In genomic region chr5:106162981-106163653, GRCm38 (mm10) we compare ENCODE assay signal across 18 mouse cellular contexts.
DNase-seq lines count a peak whose midpoint lies in the region; ATAC-seq lines count a peak whose summit lies in the region.
"Had no signal": no experiment of that assay in that cellular context is flagged by ENCODE, and none has a peak within 500 bp of the region (broad histone marks: within the 10 kb centered on the region; RNA-seq: fewer than 3 reads in every experiment).

No protein-coding gene starts in this region.

- 35% methylated on average over 12 of the region's 12 CpGs for WGBS in hindbrain, embryonic 13.5 days
- WGBS in neural tube, embryonic 15.5 days, result 22% methylated on average over 12 of the region's 12 CpGs

- no peaks in the 10 kb centered on the region for H3K27me3 ChIP-seq in hindbrain, embryonic 13.5 days
- H3K27me3 ChIP-seq in neural tube, embryonic 15.5 days (replicated peaks), result no peaks in the 10 kb centered on the region
- H3K27me3 ChIP-seq: heart, embryonic 13.5 days had no signal

- H3K4me2 ChIP-seq in hindbrain, embryonic 13.5 days, result 0 out of 2 replicates have a peak overlapping the region, but pooled peaks have one; percentile 6
- H3K4me2 ChIP-seq in neural tube, embryonic 15.5 days, result peak overlapping the region; percentile 13
- H3K4me2 ChIP-seq: heart, embryonic 13.5 days had no signal

- DNase-seq in cerebellum, postnatal 14 days, result peak; percentile 45
- DNase-seq in cerebellum, adult 11-12 months, result no peak
- peak; percentile 1 for DNase-seq in kidney, postnatal 14 days
- no peak for DNase-seq in kidney, postnatal 25 days
- DNase-seq in urinary bladder, postnatal 25 days (ENCODE audit: low spot score), result no peak
- DNase-seq in spleen, postnatal 10 days (ENCODE audit: low spot score in 2 of 2), result no peak
- DNase-seq: adrenal gland, postnatal 10 days; cerebellum, adult 18-20 months; gastrocnemius, postnatal 36 days; lung, postnatal 36 days; right cerebral cortex, adult 18-20 months had no signal

- no peaks in the 10 kb centered on the region for H3K36me3 ChIP-seq in hindbrain, embryonic 13.5 days
- H3K36me3 ChIP-seq in neural tube, embryonic 15.5 days, result no peaks in the 10 kb centered on the region
- H3K36me3 ChIP-seq: heart, embryonic 13.5 days; limb, embryonic 10.5 days had no signal

- H3K27ac ChIP-seq in hindbrain, embryonic 13.5 days, result peak overlapping the region; percentile 85
- H3K27ac ChIP-seq in neural tube, embryonic 15.5 days (replicated peaks), result no peak overlapping the region
- H3K27ac ChIP-seq: heart, embryonic 13.5 days; layer of hippocampus, adult 2 months; limb, embryonic 10.5 days; liver, embryonic 14.5 days had no signal

- no peaks in the 10 kb centered on the region for H3K9me3 ChIP-seq in hindbrain, embryonic 13.5 days
- H3K9me3 ChIP-seq in neural tube, embryonic 15.5 days (replicated peaks), result no peaks in the 10 kb centered on the region
- H3K9me3 ChIP-seq: limb, embryonic 10.5 days had no signal

- peak overlapping the region; percentile 35; the same call in 1 of the 2 replicates for H3K9ac ChIP-seq in hindbrain, embryonic 13.5 days
- H3K9ac ChIP-seq in neural tube, embryonic 15.5 days (replicated peaks), result no peak overlapping the region
- H3K9ac ChIP-seq: heart, embryonic 13.5 days; liver, embryonic 14.5 days had no signal

- peaks cover 22% of the 10 kb centered on the region for H3K4me1 ChIP-seq in hindbrain, embryonic 13.5 days (replicated peaks)
- H3K4me1 ChIP-seq in neural tube, embryonic 15.5 days, result peaks cover 19% of the 10 kb centered on the region
- H3K4me1 ChIP-seq: heart, embryonic 13.5 days had no signal

- ATAC-seq in hindbrain, embryonic 13.5 days (ENCODE audit: low FRiP score), result peak; percentile 73
- peak; percentile 74 for ATAC-seq in neural tube, embryonic 15.5 days (ENCODE audit: low FRiP score)

- no peak overlapping the region for H3K4me3 ChIP-seq in hindbrain, embryonic 13.5 days
- no peak overlapping the region for H3K4me3 ChIP-seq in neural tube, embryonic 15.5 days (replicated peaks)
- H3K4me3 ChIP-seq: heart, embryonic 13.5 days; layer of hippocampus, adult 2 months; limb, embryonic 10.5 days; myocyte had no signal

Comparison
In these comparisons a context has a peak if more than half of its experiments do, and no peak if none do; other contexts are left out.
1. DNase-seq: peak in cerebellum, postnatal 14 days (2 of 2) and kidney, postnatal 14 days (single experiment); none in cerebellum, adult 11-12 months (single experiment), kidney, postnatal 25 days (0 of 2), urinary bladder, postnatal 25 days (single experiment) and spleen, postnatal 10 days (0 of 2).